Mouse (Mus musculus) testis, adult 2 months (tissue): ENCODE data around the gene Acat1.

Source experiments
- CTCF ChIP-seq: fragments of 200-500 bp; IDR thresholded peaks from 2 replicates; pipeline ENCODE4 v1.5.1; 2012; ENCODE audit warnings: low read depth, mild to moderate bottlenecking, inconsistent platforms, low read length, moderate library complexity; ENCODE audit not compliant: control insufficient read depth, insufficient read depth, insufficient replicate concordance
- POLR2A ChIP-seq: fragments of 200-500 bp; IDR thresholded peaks from 2 replicates; pipeline ENCODE4 v1.6.1; 2012; ENCODE audit warnings: low read depth, mild to moderate bottlenecking, inconsistent platforms, low read length, moderate library complexity; ENCODE audit not compliant: control insufficient read depth

GRCm38 (mm10) chr9:53598631-53599030, 11.6 kb downstream of the Acat1 start:
- TF ChIP-seq POLR2A (no peak), CTCF (no peak)
